Mouse (Mus musculus): Measurements from ENCODE around the gene Amd1. TPM values are rescaled to one million over a fixed set of nuclear protein-coding genes. Genes with fewer than 3 reads are reported as not detected.
A peak's percentile ranks its signal among the peaks of the same experiment; 100 is the strongest.

Amd1 gene
- polyA plus RNA-seq, 1 experiment, result 18.4 TPM

- H3K27ac ChIP-seq (ENCODE audit: insufficient read depth, low read depth, low read length), result no peak overlapping the region
- no peak for TF ChIP-seq POLR2A (IDR thresholded peaks at IDR 0.05; ENCODE audit: low read depth, low read length)
- no peak for TF ChIP-seq CTCF (conservative IDR thresholded peaks at IDR 0.05; ENCODE audit: insufficient read depth, insufficient read length, low read depth, low read length)
- no peak for DNase-seq
- H3K4me3 ChIP-seq (ENCODE audit: insufficient read depth, low read depth, low read length), result no peak overlapping the region
- no peaks in the 10 kb centered on the region for H3K36me3 ChIP-seq (ENCODE audit: control insufficient read depth, insufficient read depth, low read length)
- H3K27me3 ChIP-seq (replicated peaks; ENCODE audit: control insufficient read depth, insufficient read depth, low read length), result no peaks in the 10 kb centered on the region
- no peaks in the 10 kb centered on the region for H3K4me1 ChIP-seq (ENCODE audit: control insufficient read depth, insufficient read depth, low read length)
- 71% methylated on average over 3 of the region's 3 CpGs for WGBS
Observed at GRCm38 (mm10) chr10:40346776-40347403, 44.9 kb upstream of the Amd1 start.

DNA sequence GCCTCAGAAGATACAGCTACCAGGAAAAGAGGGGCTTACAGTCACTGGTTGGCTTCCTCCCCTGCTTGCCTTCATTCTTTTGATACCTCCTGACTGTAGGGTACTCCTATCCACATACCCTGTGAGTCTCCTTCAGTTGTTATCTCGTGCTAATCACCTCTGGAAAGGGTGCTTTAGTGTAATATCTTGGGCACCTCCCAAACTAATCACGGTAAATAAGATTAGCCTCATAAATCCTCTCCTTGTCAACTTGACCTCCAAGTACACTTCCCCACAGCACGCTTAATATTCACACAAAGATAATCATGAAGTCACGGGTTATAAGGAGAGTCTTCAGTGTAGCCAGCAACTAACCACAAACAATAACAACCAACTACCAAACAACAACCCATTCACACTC is 40.0 kb upstream of the Amd1 start:
- TF ChIP-seq POLR2A (IDR thresholded peaks at IDR 0.05; ENCODE audit: low read depth, low read length), result no peak
- TF ChIP-seq CTCF (conservative IDR thresholded peaks at IDR 0.05; ENCODE audit: insufficient read depth, insufficient read length, low read depth, low read length), result no peak
- Histone ChIP-seq H3K27me3 (replicated peaks; ENCODE audit: control insufficient read depth, insufficient read depth, low read length) (no peaks in the 10 kb centered on the region), H3K4me1 (ENCODE audit: control insufficient read depth, insufficient read depth, low read length) (no peaks in the 10 kb centered on the region), H3K27ac (ENCODE audit: insufficient read depth, low read depth, low read length) (no peak overlapping the region), H3K4me3 (ENCODE audit: insufficient read depth, low read depth, low read length) (no peak overlapping the region), H3K36me3 (ENCODE audit: control insufficient read depth, insufficient read depth, low read length) (no peaks in the 10 kb centered on the region)
- WGBS, result 57% methylated on average over 4 of the region's 4 CpGs
- no peak for DNase-seq

DNA sequence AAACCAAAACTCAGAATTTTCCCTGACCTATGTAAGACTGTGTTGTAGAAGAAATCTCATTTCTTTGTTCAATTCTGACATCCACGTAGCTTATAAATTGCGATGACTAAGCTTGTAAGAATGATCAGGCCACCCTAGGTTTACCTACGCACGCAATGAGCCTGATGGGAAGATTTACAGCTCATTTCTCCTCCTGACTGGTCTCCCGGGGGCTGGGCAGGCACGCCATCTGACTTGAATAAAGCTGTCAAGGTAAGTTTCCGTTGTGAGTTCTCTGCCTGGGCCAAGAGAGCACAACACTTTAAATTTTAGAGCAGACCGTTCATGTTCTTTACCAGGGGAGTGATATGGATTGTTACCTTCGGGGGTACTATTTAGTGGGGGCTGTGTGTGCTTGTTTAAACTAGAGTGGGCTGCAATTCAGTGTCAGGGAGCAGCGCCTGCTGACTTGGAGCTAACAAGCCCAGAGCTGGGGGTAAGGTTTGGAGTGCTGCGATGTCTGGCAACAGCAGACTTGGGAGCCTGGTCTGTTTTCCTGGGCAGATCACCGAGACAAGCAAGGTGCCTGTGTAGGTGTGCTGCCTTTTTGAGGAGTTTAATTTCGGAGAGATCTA is 37.5 kb upstream of the Amd1 start, which contains the start of gene Cdk19:
Gene Cdk19 (plus strand): TSS at position 214 of the 614 bp plus-strand sequence.
- Histone ChIP-seq H3K27ac (ENCODE audit: insufficient read depth, low read depth, low read length) (no peak within 1 kb of the TSS), H3K4me3 (ENCODE audit: insufficient read depth, low read depth, low read length) (no peak within 1 kb of the TSS), H3K36me3 (ENCODE audit: control insufficient read depth, insufficient read depth, low read length) (no peaks in the 10 kb centered on the region), H3K27me3 (replicated peaks; ENCODE audit: control insufficient read depth, insufficient read depth, low read length) (no peaks in the 10 kb centered on the region), H3K4me1 (ENCODE audit: control insufficient read depth, insufficient read depth, low read length) (no peaks in the 10 kb centered on the region)
- 34% methylated on average over 13 of the region's 13 CpGs for WGBS
- TF ChIP-seq CTCF (conservative IDR thresholded peaks at IDR 0.05; ENCODE audit: insufficient read depth, insufficient read length, low read depth, low read length), result no peak
- TF ChIP-seq POLR2A (IDR thresholded peaks at IDR 0.05; ENCODE audit: low read depth, low read length), result no peak
- DNase-seq, result no peak

- Histone ChIP-seq H3K4me3 (ENCODE audit: insufficient read depth, low read depth, low read length) (no peak overlapping the region), H3K4me1 (ENCODE audit: control insufficient read depth, insufficient read depth, low read length) (no peaks in the 10 kb centered on the region), H3K27ac (ENCODE audit: insufficient read depth, low read depth, low read length) (no peak overlapping the region), H3K27me3 (replicated peaks; ENCODE audit: control insufficient read depth, insufficient read depth, low read length) (no peaks in the 10 kb centered on the region), H3K36me3 (ENCODE audit: control insufficient read depth, insufficient read depth, low read length) (no peaks in the 10 kb centered on the region)
- peak; percentile 10 for DNase-seq
- WGBS, result 78% methylated on average over 6 of the region's 6 CpGs
- TF ChIP-seq CTCF (conservative IDR thresholded peaks at IDR 0.05; ENCODE audit: insufficient read depth, insufficient read length, low read depth, low read length) (no peak), POLR2A (IDR thresholded peaks at IDR 0.05; ENCODE audit: low read depth, low read length) (no peak)
Observed at GRCm38 (mm10) chr10:40332864-40333263, 30.9 kb upstream of the Amd1 start.

DNA sequence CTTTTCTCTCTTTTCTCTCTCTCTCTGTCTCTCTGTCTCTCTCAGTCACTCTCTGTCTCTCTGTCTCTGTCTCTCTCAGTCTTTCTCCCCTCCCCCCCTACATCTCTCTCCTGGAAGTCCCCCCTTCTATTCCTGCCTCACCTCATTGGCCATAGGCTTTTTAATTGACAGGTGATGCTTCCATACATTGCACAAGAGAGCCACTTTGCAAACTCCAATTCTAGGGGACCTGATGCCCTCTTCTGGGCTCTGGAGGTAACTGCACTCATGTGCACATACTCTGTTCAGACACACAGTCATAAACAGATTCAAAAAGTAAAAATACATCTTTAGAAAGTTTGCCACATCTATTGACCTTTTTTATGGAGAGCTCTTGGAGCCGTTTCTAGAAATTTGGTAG is 28.3 kb upstream of the Amd1 start:
- WGBS, result 66% methylated on average over 1 of the region's 1 CpGs
- H3K27ac ChIP-seq (ENCODE audit: insufficient read depth, low read depth, low read length), result no peak overlapping the region
- H3K4me1 ChIP-seq (ENCODE audit: control insufficient read depth, insufficient read depth, low read length), result no peaks in the 10 kb centered on the region
- no peak for DNase-seq
- H3K4me3 ChIP-seq (ENCODE audit: insufficient read depth, low read depth, low read length), result no peak overlapping the region
- no peaks in the 10 kb centered on the region for H3K27me3 ChIP-seq (replicated peaks; ENCODE audit: control insufficient read depth, insufficient read depth, low read length)
- no peaks in the 10 kb centered on the region for H3K36me3 ChIP-seq (ENCODE audit: control insufficient read depth, insufficient read depth, low read length)
- TF ChIP-seq POLR2A (IDR thresholded peaks at IDR 0.05; ENCODE audit: low read depth, low read length) (no peak), CTCF (conservative IDR thresholded peaks at IDR 0.05; ENCODE audit: insufficient read depth, insufficient read length, low read depth, low read length) (no peak)

DNA sequence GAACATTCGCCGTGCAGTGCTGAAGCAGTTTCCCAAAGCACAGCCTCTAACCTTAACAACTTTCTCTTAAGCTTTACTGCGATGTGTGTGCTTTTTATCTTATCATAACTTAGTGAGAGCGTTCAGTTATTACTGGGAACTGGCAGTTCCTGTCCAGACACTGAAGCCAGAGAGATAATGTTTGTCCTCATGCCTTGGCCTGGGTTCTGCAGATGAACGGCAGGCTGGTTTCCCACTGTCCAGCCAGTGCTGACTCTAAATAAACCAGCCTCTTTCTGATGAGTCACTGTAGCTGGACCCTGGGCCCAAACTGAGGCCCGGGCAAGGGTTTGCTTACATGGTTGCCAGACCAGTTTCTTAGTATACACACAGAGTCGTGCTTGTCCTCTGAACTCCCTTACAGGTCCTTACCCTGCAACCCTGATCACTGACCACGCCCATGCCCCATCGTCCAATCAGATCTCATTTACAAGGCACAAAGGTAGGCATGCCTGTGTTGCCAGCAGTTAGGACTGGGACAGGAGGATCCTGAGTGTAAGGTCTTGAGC is 26.1 kb upstream of the Amd1 start:
- H3K4me1 ChIP-seq (ENCODE audit: control insufficient read depth, insufficient read depth, low read length), result no peaks in the 10 kb centered on the region
- DNase-seq, result peak; percentile 53
- no peak overlapping the region for H3K4me3 ChIP-seq (ENCODE audit: insufficient read depth, low read depth, low read length)
- H3K36me3 ChIP-seq (ENCODE audit: control insufficient read depth, insufficient read depth, low read length), result no peaks in the 10 kb centered on the region
- no peak for TF ChIP-seq CTCF (conservative IDR thresholded peaks at IDR 0.05; ENCODE audit: insufficient read depth, insufficient read length, low read depth, low read length)
- TF ChIP-seq POLR2A (IDR thresholded peaks at IDR 0.05; ENCODE audit: low read depth, low read length), result no peak
- H3K27me3 ChIP-seq (replicated peaks; ENCODE audit: control insufficient read depth, insufficient read depth, low read length), result no peaks in the 10 kb centered on the region
- no peak overlapping the region for H3K27ac ChIP-seq (ENCODE audit: insufficient read depth, low read depth, low read length)
- whole genome bisulfite sequencing, result 74% methylated on average over 9 of the region's 9 CpGs

- no peaks in the 10 kb centered on the region for H3K27me3 ChIP-seq (replicated peaks; ENCODE audit: control insufficient read depth, insufficient read depth, low read length)
- no peak for TF ChIP-seq CTCF (conservative IDR thresholded peaks at IDR 0.05; ENCODE audit: insufficient read depth, insufficient read length, low read depth, low read length)
- TF ChIP-seq POLR2A (IDR thresholded peaks at IDR 0.05; ENCODE audit: low read depth, low read length), result no peak
- no peak for DNase-seq
- 82% methylated on average over 10 of the region's 10 CpGs for WGBS
- H3K4me1 ChIP-seq (ENCODE audit: control insufficient read depth, insufficient read depth, low read length), result 0 out of 2 replicates have a peak, but pooled peaks cover 4% of the 10 kb centered on the region
- H3K36me3 ChIP-seq (ENCODE audit: control insufficient read depth, insufficient read depth, low read length), result no peaks in the 10 kb centered on the region
- H3K4me3 ChIP-seq (ENCODE audit: insufficient read depth, low read depth, low read length), result no peak overlapping the region
- H3K27ac ChIP-seq (ENCODE audit: insufficient read depth, low read depth, low read length), result no peak overlapping the region
Observed at GRCm38 (mm10) chr10:40320306-40320705, 18.3 kb upstream of the Amd1 start.
